Mouse (Mus musculus): ENCODE measurements around the gene Lin28b. TPM values are rescaled to one million over a fixed set of nuclear protein-coding genes. Genes with fewer than 3 reads are reported as not detected.
A peak's percentile ranks its signal among the peaks of the same experiment; 100 is the strongest.

Lin28b gene
- polyA plus RNA-seq (2016; fragmentation: Nextera tagmentation; extraction: Ambion mirVana): 54.2 and 59.3 TPM in 2 replicates

- under 1% methylated on average over 128 of the region's 139 CpGs for WGBS
- no peaks in the 10 kb centered on the region for H3K9me3 ChIP-seq
- peak; percentile 84 for DNase-seq (ENCODE audit: extremely low spot score, low spot score)
- peaks cover 8% of the 10 kb centered on the region; the same call in 1 of the 2 replicates for H3K27me3 ChIP-seq (ENCODE audit: poor library complexity, severe bottlenecking)
- H3K4me1 ChIP-seq: peaks cover 27% of the 10 kb centered on the region
- H3K27ac ChIP-seq: peak within 1 kb of the TSS; percentile 98
- peak within 1 kb of the TSS; percentile 79 for H3K4me3 ChIP-seq
- no peaks in the 10 kb centered on the region for H3K36me3 ChIP-seq (replicated peaks)
Measured at GRCm38 (mm10) chr10:45485761-45486602, at the start of gene Lin28b. Gene Lin28b (minus strand): TSS chr10:45486395.

GRCm38 (mm10) chr10:45511764-45512163 lies 25.6 kb upstream of the Lin28b start:
- Histone ChIP-seq H3K4me1 (no peaks in the 10 kb centered on the region), H3K36me3 (replicated peaks) (no peaks in the 10 kb centered on the region), H3K9me3 (no peaks in the 10 kb centered on the region), H3K27ac (no peak overlapping the region), H3K27me3 (ENCODE audit: poor library complexity, severe bottlenecking) (no peaks in the 10 kb centered on the region), H3K4me3 (no peak overlapping the region)
- DNase-seq (ENCODE audit: extremely low spot score, low spot score): no peak
- 69% methylated on average over 2 of the region's 2 CpGs for WGBS

GRCm38 (mm10) chr10:45510662-45511061 lies 24.5 kb upstream of the Lin28b start:
- WGBS: 88% methylated on average over 3 of the region's 3 CpGs
- Histone ChIP-seq H3K36me3 (replicated peaks) (no peaks in the 10 kb centered on the region), H3K27ac (no peak overlapping the region), H3K4me3 (no peak overlapping the region), H3K27me3 (ENCODE audit: poor library complexity, severe bottlenecking) (no peaks in the 10 kb centered on the region), H3K9me3 (no peaks in the 10 kb centered on the region), H3K4me1 (no peaks in the 10 kb centered on the region)
- DNase-seq (ENCODE audit: extremely low spot score, low spot score): no peak

GRCm38 (mm10) chr10:45500259-45500658 lies 14.1 kb upstream of the Lin28b start:
- Histone ChIP-seq H3K4me3 (no peak overlapping the region), H3K9me3 (no peaks in the 10 kb centered on the region), H3K4me1 (no peaks in the 10 kb centered on the region), H3K27ac (no peak overlapping the region), H3K27me3 (ENCODE audit: poor library complexity, severe bottlenecking) (no peaks in the 10 kb centered on the region), H3K36me3 (replicated peaks) (no peaks in the 10 kb centered on the region)
- no peak for DNase-seq (ENCODE audit: extremely low spot score, low spot score)
- 81% methylated on average over 1 of the region's 1 CpGs for WGBS

- H3K9me3 ChIP-seq: no peaks in the 10 kb centered on the region
- peak overlapping the region; percentile 98 for H3K27ac ChIP-seq
- peak overlapping the region; percentile 79 for H3K4me3 ChIP-seq
- WGBS: under 1% methylated on average over 40 of the region's 40 CpGs
- DNase-seq (ENCODE audit: extremely low spot score, low spot score): no peak
- H3K36me3 ChIP-seq (replicated peaks): no peaks in the 10 kb centered on the region
- peaks cover 27% of the 10 kb centered on the region for H3K4me1 ChIP-seq
- H3K27me3 ChIP-seq (ENCODE audit: poor library complexity, severe bottlenecking): peaks cover 8% of the 10 kb centered on the region; the same call in 1 of the 2 replicates
Measured at GRCm38 (mm10) chr10:45486603-45486946, 380 bp upstream of the Lin28b start.

GRCm38 (mm10) chr10:45485226-45485760 lies 902 bp downstream of the Lin28b start:
- no peak for DNase-seq (ENCODE audit: extremely low spot score, low spot score)
- under 1% methylated on average over 32 of the region's 32 CpGs for WGBS
- Histone ChIP-seq H3K27me3 (ENCODE audit: poor library complexity, severe bottlenecking) (peaks cover 8% of the 10 kb centered on the region; the same call in 1 of the 2 replicates), H3K4me3 (peak overlapping the region; percentile 79), H3K9me3 (no peaks in the 10 kb centered on the region), H3K4me1 (peaks cover 27% of the 10 kb centered on the region), H3K27ac (peak overlapping the region; percentile 98), H3K36me3 (replicated peaks) (no peaks in the 10 kb centered on the region)

- Histone ChIP-seq H3K9me3 (no peaks in the 10 kb centered on the region), H3K36me3 (replicated peaks) (peaks cover 5% of the 10 kb centered on the region), H3K27ac (no peak overlapping the region), H3K4me3 (no peak overlapping the region), H3K27me3 (ENCODE audit: poor library complexity, severe bottlenecking) (peaks cover 8% of the 10 kb centered on the region; the same call in 1 of the 2 replicates), H3K4me1 (peaks cover 27% of the 10 kb centered on the region)
- no peak for DNase-seq (ENCODE audit: extremely low spot score, low spot score)
- WGBS: 59% methylated on average over 2 of the region's 2 CpGs
Measured at GRCm38 (mm10) chr10:45483210-45483609, 3.0 kb downstream of the Lin28b start.

- Histone ChIP-seq H3K36me3 (replicated peaks) (peaks cover 7% of the 10 kb centered on the region), H3K27me3 (ENCODE audit: poor library complexity, severe bottlenecking) (no peaks in the 10 kb centered on the region), H3K27ac (peak overlapping the region; percentile 85), H3K9me3 (no peaks in the 10 kb centered on the region), H3K4me1 (peaks cover 52% of the 10 kb centered on the region), H3K4me3 (peak overlapping the region; percentile 48)
- WGBS: under 1% methylated on average over 21 of the region's 21 CpGs
- DNase-seq (ENCODE audit: extremely low spot score, low spot score): peak; percentile 52
Measured at GRCm38 (mm10) chr10:45473663-45474333, 12.4 kb downstream of the Lin28b start.

- Histone ChIP-seq H3K27ac (peak overlapping the region; percentile 85), H3K4me1 (peaks cover 59% of the 10 kb centered on the region), H3K9me3 (no peaks in the 10 kb centered on the region), H3K27me3 (ENCODE audit: poor library complexity, severe bottlenecking) (no peaks in the 10 kb centered on the region), H3K4me3 (peak overlapping the region; percentile 48), H3K36me3 (replicated peaks) (peaks cover 2% of the 10 kb centered on the region; the same call in 1 of the 2 replicates)
- WGBS: 5% methylated on average over 5 of the region's 5 CpGs
- DNase-seq (ENCODE audit: extremely low spot score, low spot score): peak; percentile 31
Measured at GRCm38 (mm10) chr10:45473143-45473484, 13.1 kb downstream of the Lin28b start.

GRCm38 (mm10) chr10:45472431-45473142 lies 13.6 kb downstream of the Lin28b start:
- WGBS: under 1% methylated on average over 6 of the region's 6 CpGs
- Histone ChIP-seq H3K27ac (peak overlapping the region; percentile 85), H3K27me3 (ENCODE audit: poor library complexity, severe bottlenecking) (no peaks in the 10 kb centered on the region), H3K36me3 (replicated peaks) (no peaks in the 10 kb centered on the region), H3K4me3 (peak overlapping the region; percentile 48), H3K4me1 (peaks cover 65% of the 10 kb centered on the region), H3K9me3 (no peaks in the 10 kb centered on the region)
- no peak for DNase-seq (ENCODE audit: extremely low spot score, low spot score)

GRCm38 (mm10) chr10:45471321-45471720 lies 14.9 kb downstream of the Lin28b start:
- Histone ChIP-seq H3K36me3 (replicated peaks) (peaks cover 2% of the 10 kb centered on the region), H3K9me3 (no peaks in the 10 kb centered on the region), H3K27me3 (ENCODE audit: poor library complexity, severe bottlenecking) (no peaks in the 10 kb centered on the region), H3K4me1 (peaks cover 77% of the 10 kb centered on the region), H3K4me3 (peak overlapping the region; percentile 67), H3K27ac (peak overlapping the region; percentile 96)
- 13% methylated on average over 3 of the region's 3 CpGs for WGBS
- DNase-seq (ENCODE audit: extremely low spot score, low spot score): no peak

GRCm38 (mm10) chr10:45470079-45470739 lies 16.0 kb downstream of the Lin28b start:
- H3K4me1 ChIP-seq: peaks cover 76% of the 10 kb centered on the region

More at GRCm38 (mm10) chr10:45470079-45470739, 16.0 kb downstream of the Lin28b start:
- H3K36me3 ChIP-seq (replicated peaks): peaks cover 8% of the 10 kb centered on the region
- peak overlapping the region; percentile 96 for H3K27ac ChIP-seq
- DNase-seq (ENCODE audit: extremely low spot score, low spot score): no peak
- H3K27me3 ChIP-seq (ENCODE audit: poor library complexity, severe bottlenecking): no peaks in the 10 kb centered on the region
- WGBS: under 1% methylated on average over 13 of the region's 13 CpGs
- peak overlapping the region; percentile 67 for H3K4me3 ChIP-seq
- H3K9me3 ChIP-seq: no peaks in the 10 kb centered on the region

Measured in forebrain, embryonic 10.5 days (tissue).